Mouse (Mus musculus) T-cell, adult 66 days (primary cell): ENCODE data around the gene Clec12a. TPM values are rescaled to one million over a fixed set of nuclear protein-coding genes. Genes with fewer than 3 reads are reported as not detected.

ENCODE experiments used
- total RNA-seq, 2 experiments: library from RNA; stranded (reverse); gene quantifications; 3 replicates in 1 of 2; 4 replicates in 1 of 2; pipeline ENCODE4 v1.2.4; 2023

Clec12a gene
- total RNA-seq = under 1 TPM; 0.50 to 0.96 TPM

GRCm38 (mm10) chr6:129342391-129342790 is at the start of gene Clec12a:
TSS of gene Clec12a (plus strand) at chr6:129342691.

DNA sequence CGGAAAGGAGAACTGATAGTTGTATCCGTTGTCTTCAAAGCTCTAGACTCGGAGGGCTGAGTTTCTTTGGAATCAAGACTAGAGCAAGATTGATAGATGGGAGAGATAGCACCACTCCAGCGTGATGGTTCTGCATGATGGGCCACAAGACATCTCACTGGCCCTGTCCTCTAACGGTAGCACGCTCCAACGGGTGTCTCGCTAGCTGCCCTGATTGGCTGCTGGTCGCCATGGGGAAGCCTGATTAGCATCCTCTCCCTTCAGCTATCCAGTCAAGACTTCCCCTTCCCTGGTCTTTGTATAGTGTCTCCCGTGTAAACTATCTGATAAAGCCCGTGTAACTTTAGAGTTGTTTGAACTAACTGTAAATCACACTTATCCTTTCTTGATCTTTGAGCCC is 10.9 kb upstream of the Clec12a start, which contains the start of gene 4922502D21Rik:
Gene 4922502D21Rik (minus strand): TSS at position 187 of the 400 bp plus-strand sequence.

GRCm38 (mm10) chr6:129385774-129386173 is 43.3 kb downstream of the Clec12a start, which contains the start of gene Clec12b:
TSS of gene Clec12b (minus strand) at chr6:129385874.

GRCm38 (mm10) chr6:129396997-129397396 is 54.5 kb downstream of the Clec12a start, which contains the start of gene Clec1b:
TSS of gene Clec1b (plus strand) at chr6:129397297.

GRCm38 (mm10) chr6:129408562-129408961 is 66.1 kb downstream of the Clec12a start, which contains the start of gene Clec9a:
TSS of gene Clec9a (plus strand) at chr6:129408862.

Other genes with a start within 250 kb of the Clec12a start
- gene Clec2e, start 241.8 kb upstream of the Clec12a start, total RNA-seq = not detected
- gene Clec2d, start 162.1 kb upstream of the Clec12a start, total RNA-seq = 100 to 1,000 TPM; 181 to 207 TPM
- 100 to 1,000 TPM; 195 to 249 TPM for gene Cd69, start 67.3 kb upstream of the Clec12a start, total RNA-seq
- not detected for gene 4922502D21Rik, start 10.9 kb upstream of the Clec12a start, total RNA-seq
- not detected for gene Clec12b, start 43.2 kb downstream of the Clec12a start, total RNA-seq
- under 1 TPM in 1 of 2 experiments, not detected in 1; 0.12 TPM for gene Clec1b, start 54.6 kb downstream of the Clec12a start, total RNA-seq
- gene Clec9a, start 66.2 kb downstream of the Clec12a start, total RNA-seq = 1 to 10 TPM; 1.3 to 4.2 TPM
- not detected for gene Clec1a, start 109.3 kb downstream of the Clec12a start, total RNA-seq
- not detected for gene Olr1, start 164.5 kb downstream of the Clec12a start, total RNA-seq
- not detected for gene Tmem52b, start 169.9 kb downstream of the Clec12a start, total RNA-seq
- 10 to 100 TPM; 11.3 to 13.9 TPM for gene Gabarapl1, start 190.5 kb downstream of the Clec12a start, total RNA-seq
- 10 to 100 TPM in 1 of 2 experiments, 1 to 10 TPM in 1; 6.9 to 11.7 TPM for gene Klre1, start 235.2 kb downstream of the Clec12a start, total RNA-seq
- gene Klrd1, start 249.1 kb downstream of the Clec12a start, total RNA-seq = 100 to 1,000 TPM; 149 to 163 TPM